Mouse (Mus musculus) liver, embryonic 11.5 days (tissue): ENCODE measurements at regions not wholly inside any gene's neighbourhood (a gene's known extent, or its start where the extent isn't known, plus 50 kb on each side); places are given as distances from the start of the nearest gene placed in this dataset.

Experiments
- ATAC-seq: fragments of 200-750 bp; cut with Nextera tagmentation; replicated peaks from 2 replicates; pipeline ENCODE4 v1.8.0; 2017; ENCODE audit warnings: moderate number of reproducible peaks, mild to moderate bottlenecking, moderate TSS enrichment, moderate library complexity; ENCODE audit not compliant: low FRiP score
- DNase-seq: peaks from one replicate; pipeline ENCODE4 v3.0.0-alpha.2; 2017; ENCODE audit warnings: low spot score
- H3K27ac ChIP-seq: fragments of 300-500 bp; sonication (generic); 2 replicates; pipeline ENCODE4 v1.5.1; 2014; ENCODE audit warnings: mild to moderate bottlenecking, low read depth, low read length, control low read depth
- H3K27me3 ChIP-seq: fragments of 300-500 bp; sonication (generic); replicated peaks from 2 replicates; pipeline ENCODE4 v1.6.1; 2014; ENCODE audit warnings: low read length, mixed read lengths; ENCODE audit not compliant: control insufficient read depth, insufficient read depth
- H3K36me3 ChIP-seq: fragments of 300-500 bp; sonication (generic); 2 replicates; pipeline ENCODE4 v1.6.1; 2014; ENCODE audit warnings: mild to moderate bottlenecking, low read length, moderate library complexity, mixed read lengths; ENCODE audit not compliant: control insufficient read depth, insufficient read depth
- H3K4me1 ChIP-seq: fragments of 300-500 bp; sonication (generic); replicated peaks from 2 replicates; pipeline ENCODE4 v1.6.1; 2014; ENCODE audit warnings: low read length, mixed read lengths; ENCODE audit not compliant: control insufficient read depth, insufficient read depth
- H3K4me2 ChIP-seq: fragments of 300-500 bp; sonication (generic); 2 replicates; pipeline ENCODE4 v1.6.1; 2014; ENCODE audit warnings: mild to moderate bottlenecking, control low read depth, moderate library complexity
- H3K4me3 ChIP-seq: fragments of 300-500 bp; sonication (generic); 2 replicates; pipeline ENCODE4 v1.5.1; 2014; ENCODE audit warnings: low read depth, low read length, control low read depth
- H3K9ac ChIP-seq: fragments of 300-500 bp; sonication (generic); 2 replicates; pipeline ENCODE4 v1.6.1; 2014; ENCODE audit warnings: low read depth, low read length, control low read depth
- H3K9me3 ChIP-seq: fragments of 300-500 bp; sonication (generic); 2 replicates; pipeline ENCODE4 v1.6.1; 2016; ENCODE audit warnings: low read length, inconsistent platforms, mixed read lengths; ENCODE audit not compliant: control insufficient read depth
- WGBS: fragments of 180-500 bp; shearing (Covaris S2); extraction: QIAGEN DNeasy Blood & Tissue Kit; methylation state at CpG from one replicate; pipeline ENCODE4 v1.1.7; 2014; 5-methylcytosine and 5-hydroxymethylcytosine counted together

- no peak overlapping the region for H3K9ac ChIP-seq
- no peak for ATAC-seq
- no peaks in the 10 kb centered on the region for H3K27me3 ChIP-seq
- no peak overlapping the region for H3K4me2 ChIP-seq
- no peaks in the 10 kb centered on the region for H3K36me3 ChIP-seq
- WGBS, result 84% methylated on average over 6 of the region's 6 CpGs
- no peak overlapping the region for H3K27ac ChIP-seq
- H3K4me3 ChIP-seq, result no peak overlapping the region
- no peaks in the 10 kb centered on the region for H3K9me3 ChIP-seq
- H3K4me1 ChIP-seq, result no peaks in the 10 kb centered on the region
- DNase-seq, result no peak
These were observed 170.1 kb upstream of the Jarid2 start for GRCm38 (mm10) chr13:44559178-44559565.

- WGBS, result 37% methylated on average over 2 of the region's 2 CpGs
- no peaks in the 10 kb centered on the region for H3K4me1 ChIP-seq
- ATAC-seq, result no peak
These were observed 169.6 kb upstream of the Jarid2 start for GRCm38 (mm10) chr13:44559706-44560105.

GRCm38 (mm10) chr13:44564705-44565104 lies 164.6 kb upstream of the Jarid2 start:
- no peak overlapping the region for H3K9ac ChIP-seq
- no peak overlapping the region for H3K27ac ChIP-seq
- no peak for DNase-seq
- H3K4me3 ChIP-seq, result no peak overlapping the region
- no peaks in the 10 kb centered on the region for H3K9me3 ChIP-seq
- 64% methylated on average over 11 of the region's 11 CpGs for WGBS
- no peak overlapping the region for H3K4me2 ChIP-seq
- H3K27me3 ChIP-seq, result no peaks in the 10 kb centered on the region
- no peaks in the 10 kb centered on the region for H3K4me1 ChIP-seq
- no peaks in the 10 kb centered on the region for H3K36me3 ChIP-seq
- no peak for ATAC-seq

More at GRCm38 (mm10) chr13:44559706-44560105, 169.6 kb upstream of the Jarid2 start:
- H3K4me3 ChIP-seq, result no peak overlapping the region
- no peak overlapping the region for H3K9ac ChIP-seq
- H3K9me3 ChIP-seq, result no peaks in the 10 kb centered on the region
- DNase-seq, result no peak
- H3K36me3 ChIP-seq, result no peaks in the 10 kb centered on the region
- H3K4me2 ChIP-seq, result no peak overlapping the region
- H3K27ac ChIP-seq, result no peak overlapping the region
- H3K27me3 ChIP-seq, result no peaks in the 10 kb centered on the region

- Histone ChIP-seq H3K27me3 (no peaks in the 10 kb centered on the region), H3K4me3 (no peak overlapping the region), H3K4me2 (no peak overlapping the region), H3K9ac (no peak overlapping the region), H3K27ac (no peak overlapping the region), H3K4me1 (no peaks in the 10 kb centered on the region), H3K9me3 (no peaks in the 10 kb centered on the region), H3K36me3 (no peaks in the 10 kb centered on the region)
- ATAC-seq, result no peak
- WGBS, result 66% methylated on average over 2 of the region's 2 CpGs
- no peak for DNase-seq
These were observed 161.6 kb upstream of the Jarid2 start for GRCm38 (mm10) chr13:44567696-44568095.

GRCm38 (mm10) chr13:44569241-44569778 lies 160.0 kb upstream of the Jarid2 start:
- no peaks in the 10 kb centered on the region for H3K27me3 ChIP-seq
- no peaks in the 10 kb centered on the region for H3K4me1 ChIP-seq
- no peak overlapping the region for H3K9ac ChIP-seq
- 61% methylated on average over 3 of the region's 3 CpGs for WGBS
- no peak overlapping the region for H3K4me2 ChIP-seq
- ATAC-seq, result no peak
- H3K4me3 ChIP-seq, result no peak overlapping the region
- no peak for DNase-seq
- no peaks in the 10 kb centered on the region for H3K36me3 ChIP-seq
- H3K9me3 ChIP-seq, result no peaks in the 10 kb centered on the region
- no peak overlapping the region for H3K27ac ChIP-seq

GRCm38 (mm10) chr13:44573463-44573862 lies 155.8 kb upstream of the Jarid2 start:
- H3K9me3 ChIP-seq, result no peaks in the 10 kb centered on the region
- no peaks in the 10 kb centered on the region for H3K4me1 ChIP-seq
- H3K9ac ChIP-seq, result no peak overlapping the region
- no peak overlapping the region for H3K27ac ChIP-seq
- ATAC-seq (no peak), DNase-seq (no peak)
- no peak overlapping the region for H3K4me2 ChIP-seq
- no peaks in the 10 kb centered on the region for H3K36me3 ChIP-seq
- H3K27me3 ChIP-seq, result no peaks in the 10 kb centered on the region
- no peak overlapping the region for H3K4me3 ChIP-seq
- 13% methylated on average over 7 of the region's 7 CpGs for WGBS

GRCm38 (mm10) chr13:44579215-44579614 lies 150.1 kb upstream of the Jarid2 start:
- no peak for DNase-seq
- H3K36me3 ChIP-seq, result no peaks in the 10 kb centered on the region
- no peak overlapping the region for H3K27ac ChIP-seq
- H3K9ac ChIP-seq, result no peak overlapping the region
- H3K4me3 ChIP-seq, result no peak overlapping the region
- no peak for ATAC-seq
- H3K27me3 ChIP-seq, result no peaks in the 10 kb centered on the region
- peaks cover 20% of the 10 kb centered on the region for H3K4me1 ChIP-seq
- H3K9me3 ChIP-seq, result no peaks in the 10 kb centered on the region
- WGBS, result 76% methylated on average over 5 of the region's 5 CpGs
- H3K4me2 ChIP-seq, result no peak overlapping the region

GRCm38 (mm10) chr13:44580156-44580736 lies 149.0 kb upstream of the Jarid2 start:
- no peak overlapping the region for H3K4me2 ChIP-seq
- no peak overlapping the region for H3K27ac ChIP-seq
- WGBS, result 51% methylated on average over 15 of the region's 15 CpGs
- ATAC-seq, result no peak
- no peaks in the 10 kb centered on the region for H3K27me3 ChIP-seq
- no peak overlapping the region for H3K9ac ChIP-seq
- H3K9me3 ChIP-seq, result no peaks in the 10 kb centered on the region
- H3K4me3 ChIP-seq, result no peak overlapping the region
- peaks cover 23% of the 10 kb centered on the region for H3K4me1 ChIP-seq
- no peaks in the 10 kb centered on the region for H3K36me3 ChIP-seq
- no peak for DNase-seq

- no peaks in the 10 kb centered on the region for H3K9me3 ChIP-seq
- H3K4me1 ChIP-seq, result peaks cover 23% of the 10 kb centered on the region
- no peak overlapping the region for H3K4me3 ChIP-seq
- no peak for DNase-seq
- no peaks in the 10 kb centered on the region for H3K36me3 ChIP-seq
- ATAC-seq, result no peak
- no peak overlapping the region for H3K4me2 ChIP-seq
- H3K27ac ChIP-seq, result no peak overlapping the region
- no peaks in the 10 kb centered on the region for H3K27me3 ChIP-seq
- H3K9ac ChIP-seq, result no peak overlapping the region
- WGBS, result 52% methylated on average over 9 of the region's 9 CpGs
These were observed 148.5 kb upstream of the Jarid2 start for GRCm38 (mm10) chr13:44580767-44581166.
